In genomic region chr7:76354510-76354909, GRCm38 (mm10) we compare ENCODE assay signal across 9 mouse cellular contexts.
DNase-seq lines count a peak whose midpoint lies in the region; ATAC-seq and TF ChIP-seq lines count a peak whose summit lies in the region.
"Had no signal": no experiment of that assay in that cellular context is flagged by ENCODE, and none has a peak within 500 bp of the region (broad histone marks: within the 10 kb centered on the region; RNA-seq: fewer than 3 reads in every experiment).

No protein-coding gene starts in this region.

- WGBS in forebrain, postnatal 0 days = 19% methylated on average over 3 of the region's 3 CpGs
- WGBS in forebrain, embryonic 11.5 days = 50% methylated on average over 3 of the region's 3 CpGs
- WGBS in midbrain, embryonic 14.5 days = 31% methylated on average over 3 of the region's 3 CpGs
- 34% methylated on average over 3 of the region's 3 CpGs for WGBS in midbrain, embryonic 15.5 days

- H3K4me1 ChIP-seq in forebrain, postnatal 0 days (ENCODE audit: insufficient read depth) = no peaks in the 10 kb centered on the region
- no peaks in the 10 kb centered on the region for H3K4me1 ChIP-seq in forebrain, embryonic 11.5 days (replicated peaks; ENCODE audit: control insufficient read depth, insufficient read depth, low read length)
- no peaks in the 10 kb centered on the region for H3K4me1 ChIP-seq in midbrain, embryonic 14.5 days (ENCODE audit: control insufficient read depth, insufficient read depth, low read length)
- H3K4me1 ChIP-seq in midbrain, embryonic 15.5 days = no peaks in the 10 kb centered on the region
- H3K4me1 ChIP-seq: heart, embryonic 13.5 days had no signal

- H3K36me3 ChIP-seq in forebrain, postnatal 0 days (ENCODE audit: insufficient read depth) = no peaks in the 10 kb centered on the region
- H3K36me3 ChIP-seq in forebrain, embryonic 11.5 days (ENCODE audit: control insufficient read depth, insufficient read depth, low read length) = no peaks in the 10 kb centered on the region
- no peaks in the 10 kb centered on the region for H3K36me3 ChIP-seq in midbrain, embryonic 14.5 days (ENCODE audit: control insufficient read depth, insufficient read depth, low read length)
- H3K36me3 ChIP-seq in midbrain, embryonic 15.5 days (replicated peaks) = no peaks in the 10 kb centered on the region
- H3K36me3 ChIP-seq: heart, embryonic 13.5 days had no signal

- no peak overlapping the region for H3K4me2 ChIP-seq in forebrain, postnatal 0 days (ENCODE audit: low read depth)
- no peak overlapping the region for H3K4me2 ChIP-seq in forebrain, embryonic 11.5 days (ENCODE audit: low read depth, low read length, severe bottlenecking)
- no peak overlapping the region for H3K4me2 ChIP-seq in midbrain, embryonic 14.5 days (ENCODE audit: low read length)
- H3K4me2 ChIP-seq in midbrain, embryonic 15.5 days = no peak overlapping the region
- H3K4me2 ChIP-seq: heart, embryonic 13.5 days had no signal

- H3K27me3 ChIP-seq in forebrain, postnatal 0 days (ENCODE audit: insufficient read depth, low read length) = no peaks in the 10 kb centered on the region
- no peaks in the 10 kb centered on the region for H3K27me3 ChIP-seq in forebrain, embryonic 11.5 days (ENCODE audit: control insufficient read depth, insufficient read depth, low read length)
- H3K27me3 ChIP-seq in midbrain, embryonic 14.5 days (ENCODE audit: control insufficient read depth, insufficient read depth, low read length) = no peaks in the 10 kb centered on the region
- no peaks in the 10 kb centered on the region for H3K27me3 ChIP-seq in midbrain, embryonic 15.5 days (replicated peaks)
- H3K27me3 ChIP-seq: heart, embryonic 13.5 days had no signal

- H3K9ac ChIP-seq in forebrain, postnatal 0 days = no peak overlapping the region
- H3K9ac ChIP-seq in forebrain, embryonic 11.5 days (ENCODE audit: low read length) = no peak overlapping the region
- no peak overlapping the region for H3K9ac ChIP-seq in midbrain, embryonic 14.5 days (replicated peaks; ENCODE audit: low read length)
- H3K9ac ChIP-seq in midbrain, embryonic 15.5 days = no peak overlapping the region
- H3K9ac ChIP-seq: heart, embryonic 13.5 days had no signal

- no peak for ATAC-seq in forebrain, postnatal 0 days
- no peak for ATAC-seq in forebrain, embryonic 11.5 days (replicated peaks; ENCODE audit: low FRiP score)
- no peak for ATAC-seq in midbrain, embryonic 14.5 days (ENCODE audit: low FRiP score, low TSS enrichment)
- no peak for ATAC-seq in midbrain, embryonic 15.5 days (replicated peaks)

- H3K27ac ChIP-seq in forebrain, postnatal 0 days (ENCODE audit: low read depth, low read length) = no peak overlapping the region
- H3K27ac ChIP-seq in forebrain, embryonic 11.5 days (ENCODE audit: low read depth, low read length) = no peak overlapping the region
- H3K27ac ChIP-seq in midbrain, embryonic 14.5 days (replicated peaks; ENCODE audit: low read depth, low read length) = no peak overlapping the region
- H3K27ac ChIP-seq in midbrain, embryonic 15.5 days = no peak overlapping the region
- H3K27ac ChIP-seq: heart, embryonic 13.5 days had no signal

- DNase-seq in forebrain, postnatal 0 days = peak; percentile 75
- DNase-seq in forebrain, embryonic 11.5 days (ENCODE audit: low spot score) = no peak
- DNase-seq in midbrain, embryonic 14.5 days = peak; percentile 81
- peak; percentile 10 for DNase-seq in c-Kit-positive CD71-negative TER-119-negative erythroid progenitor cells, embryonic 14.5 days (ENCODE audit: low read depth)
- peak; percentile 51 to 65 for DNase-seq in kidney, postnatal 36 days
- peak; percentile 47 to 49 for DNase-seq in right cerebral cortex, postnatal 10 days (ENCODE audit: low spot score in 2 of 2)
- DNase-seq in frontal cortex, postnatal 14 days (ENCODE audit: low spot score in 2 of 2) = no peak

- no peak overlapping the region for H3K4me3 ChIP-seq in forebrain, postnatal 0 days (ENCODE audit: low read depth, low read length)
- no peak overlapping the region for H3K4me3 ChIP-seq in forebrain, embryonic 11.5 days (ENCODE audit: low read depth, low read length)
- H3K4me3 ChIP-seq in midbrain, embryonic 14.5 days (replicated peaks; ENCODE audit: low read depth, low read length) = no peak overlapping the region
- H3K4me3 ChIP-seq in midbrain, embryonic 15.5 days = no peak overlapping the region
- H3K4me3 ChIP-seq: heart, embryonic 13.5 days had no signal

- TF ChIP-seq CTCF in forebrain, postnatal 0 days (IDR thresholded peaks at IDR 0.05; ENCODE audit: low read depth) = peak; percentile 75

- H3K9me3 ChIP-seq in forebrain, postnatal 0 days (ENCODE audit: low read length) = no peaks in the 10 kb centered on the region
- H3K9me3 ChIP-seq in forebrain, embryonic 11.5 days (ENCODE audit: control insufficient read depth, low read length) = no peaks in the 10 kb centered on the region
- no peaks in the 10 kb centered on the region for H3K9me3 ChIP-seq in midbrain, embryonic 14.5 days (ENCODE audit: control insufficient read depth, low read length)
- H3K9me3 ChIP-seq in midbrain, embryonic 15.5 days = no peaks in the 10 kb centered on the region
- H3K9me3 ChIP-seq: heart, embryonic 13.5 days had no signal

Comparison
In these comparisons a context has a peak if more than half of its experiments do, and no peak if none do; other contexts are left out.
1. DNase-seq: peak in forebrain, postnatal 0 days (single experiment), midbrain, embryonic 14.5 days (single experiment), c-Kit-positive CD71-negative TER-119-negative erythroid progenitor cells, embryonic 14.5 days (single experiment), kidney, postnatal 36 days (2 of 2) and right cerebral cortex, postnatal 10 days (2 of 2); none in forebrain, embryonic 11.5 days (single experiment) and frontal cortex, postnatal 14 days (0 of 2).